Mouse (Mus musculus): Measurements from ENCODE around the gene Pcmt1.
A peak's percentile ranks its signal among the peaks of the same experiment; 100 is the strongest.

The Pcmt1 gene

GRCm38 (mm10) chr10:7589592-7590233, 91.2 kb downstream of the Pcmt1 start, which contains the start of gene Lrp11:
TSS of gene Lrp11 (plus strand) at chr10:7589800.
- DNase-seq (ENCODE audit: low read depth, low spot score) = peak; percentile 75

DNA sequence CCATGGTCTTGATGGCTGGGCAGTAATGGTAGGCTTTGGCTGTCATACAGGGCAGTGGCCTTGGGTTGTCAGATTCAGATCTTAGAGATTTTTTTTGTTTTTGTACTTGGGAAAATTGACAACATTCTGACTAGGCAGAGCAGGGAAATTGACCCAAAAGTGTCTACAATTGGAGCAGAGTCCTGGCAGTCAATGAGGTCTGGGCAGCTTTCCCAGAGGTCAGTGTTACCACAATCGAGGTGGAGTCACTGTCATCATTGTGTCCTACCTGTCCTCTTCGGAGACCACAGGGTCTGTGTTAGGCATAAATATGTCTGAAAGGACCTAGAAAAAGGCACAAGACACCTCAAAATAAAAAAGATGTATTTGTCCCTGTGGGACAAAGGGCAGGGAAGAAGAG, 94.2 kb downstream of the Pcmt1 start:
- DNase-seq (ENCODE audit: low read depth, low spot score) = no peak

DNA sequence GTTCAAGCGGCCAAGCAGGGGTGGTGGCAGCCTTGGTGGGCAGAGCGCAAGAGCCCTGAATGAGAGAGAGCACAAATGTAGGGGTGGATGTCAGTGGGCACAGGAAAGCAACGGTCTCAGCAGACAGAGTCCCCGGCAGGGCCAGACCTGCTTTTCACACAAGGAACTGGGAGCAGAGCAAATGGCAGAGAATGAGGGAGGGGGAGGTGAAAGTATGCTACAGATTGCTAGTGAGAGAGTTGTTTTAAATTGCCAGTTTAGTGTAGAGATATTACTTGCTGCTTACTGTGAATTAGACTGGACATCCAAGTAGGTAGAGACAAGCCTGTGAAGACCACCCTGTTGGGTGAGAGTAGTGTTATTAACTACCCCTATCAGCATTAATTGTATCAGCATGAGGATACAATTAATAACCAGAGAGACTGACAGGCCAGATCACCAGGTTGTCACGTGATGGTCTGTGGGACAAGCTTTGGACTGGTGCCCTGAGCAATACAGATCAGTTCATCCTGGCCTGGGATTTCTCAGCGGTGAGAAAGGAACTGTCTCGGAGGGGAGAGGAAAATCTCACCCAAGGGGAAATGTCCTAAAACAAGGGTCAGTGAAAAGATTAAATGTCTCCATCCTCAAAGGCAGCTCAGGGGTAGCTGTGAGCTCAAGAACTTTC, 97.9 kb downstream of the Pcmt1 start:
- no peak for DNase-seq (ENCODE audit: low read depth, low spot score)

- DNase-seq (ENCODE audit: low read depth, low spot score) = no peak
Measured at GRCm38 (mm10) chr10:7582157-7582890, 98.6 kb downstream of the Pcmt1 start.

DNA sequence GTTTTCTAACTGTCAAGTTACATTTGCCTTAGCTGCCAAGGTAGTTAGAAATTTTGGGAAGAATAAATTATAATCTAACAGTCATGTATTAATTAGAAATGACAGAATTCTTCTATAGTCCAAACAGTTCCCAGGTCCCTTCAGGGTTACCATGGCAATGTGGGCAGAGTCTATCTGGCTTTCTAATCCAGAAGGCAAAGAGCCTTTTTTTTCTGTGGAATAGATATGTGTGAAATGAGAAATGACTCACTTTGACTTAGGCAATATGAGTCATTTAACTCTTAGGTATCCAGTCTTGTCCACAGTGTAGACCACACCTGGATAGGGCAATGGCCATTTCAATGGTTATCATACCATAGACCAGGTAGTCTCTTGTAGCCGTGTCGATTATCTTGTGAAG, 99.5 kb downstream of the Pcmt1 start:
- DNase-seq (ENCODE audit: low read depth, low spot score) = no peak
